Mouse (Mus musculus): ENCODE results near the gene BC004004. TPM values are rescaled to one million over a fixed set of nuclear protein-coding genes. Genes with fewer than 3 reads are reported as not detected.
"Not testable (repeated sequence)": the region's sequence is repeated elsewhere in the genome, so short reads cannot be mapped to it uniquely, and the experiment has no call there.

BC004004 gene
- polyA plus RNA-seq, 1 experiment from 2014 or later = 58.2 TPM

DNA sequence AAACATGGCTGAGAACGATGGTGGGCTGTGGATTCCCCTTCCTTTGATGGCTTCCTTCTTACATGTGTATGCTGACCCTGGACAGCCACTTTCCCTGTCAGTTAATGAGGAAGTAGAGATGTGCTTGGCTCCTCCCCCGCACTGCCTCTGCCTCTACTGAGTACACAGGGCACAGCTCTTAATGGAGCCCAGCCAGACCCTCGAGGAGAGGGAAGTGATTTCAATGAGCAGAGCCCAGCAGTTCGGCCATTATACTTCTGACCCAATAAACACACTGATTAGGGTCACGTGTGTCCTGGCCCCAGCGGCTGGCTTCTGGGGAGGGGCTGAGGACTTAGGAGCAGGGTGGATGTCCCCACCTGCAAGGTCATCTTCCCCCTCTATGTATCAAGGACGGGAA is 22.9 kb upstream of the BC004004 start:
- Histone ChIP-seq H3K4me2 (ENCODE audit: low read depth, low read length, severe bottlenecking) (no peak overlapping the region), H3K36me3 (ENCODE audit: control insufficient read depth, insufficient read depth, low read length) (no peaks in the 10 kb centered on the region; the same call in 1 of the 2 replicates), H3K4me1 (replicated peaks; ENCODE audit: control insufficient read depth, insufficient read depth, low read length) (peaks cover 9% of the 10 kb centered on the region), H3K27ac (ENCODE audit: low read depth, low read length) (no peak overlapping the region), H3K27me3 (ENCODE audit: control insufficient read depth, insufficient read depth, low read length) (no peaks in the 10 kb centered on the region), H3K9ac (ENCODE audit: low read length) (no peak overlapping the region), H3K4me3 (ENCODE audit: low read depth, low read length) (no peak overlapping the region), H3K9me3 (ENCODE audit: control insufficient read depth, low read length) (no peaks in the 10 kb centered on the region)
- WGBS = 28% methylated on average over 7 of the region's 7 CpGs
- no peak for DNase-seq (ENCODE audit: low spot score)
- peak; percentile 44; the same call in 1 of the 2 replicates for ATAC-seq (replicated peaks; ENCODE audit: low FRiP score)

DNA sequence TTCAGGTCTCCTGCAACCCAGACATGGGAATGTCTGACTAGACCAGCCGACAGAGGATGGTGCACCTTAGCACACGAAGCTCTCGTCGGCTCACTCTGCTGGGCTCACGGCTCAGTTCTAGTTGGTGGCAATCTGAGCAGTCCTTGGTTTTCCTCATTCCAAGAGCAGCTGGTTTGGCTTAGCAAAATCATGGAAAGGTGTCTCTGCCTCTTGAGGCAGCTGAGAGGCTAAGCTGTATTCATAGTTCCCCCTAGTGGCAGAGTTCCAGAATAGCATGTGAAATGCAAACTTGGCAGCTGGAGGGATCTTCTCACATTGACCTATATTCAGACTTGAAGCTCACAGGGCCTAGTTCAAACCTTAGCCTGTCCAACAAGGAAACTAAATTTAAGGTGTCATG is 22.0 kb upstream of the BC004004 start:
- peak; percentile 49 for ATAC-seq (replicated peaks; ENCODE audit: low FRiP score)
- 31% methylated on average over 5 of the region's 5 CpGs for WGBS

DNA sequence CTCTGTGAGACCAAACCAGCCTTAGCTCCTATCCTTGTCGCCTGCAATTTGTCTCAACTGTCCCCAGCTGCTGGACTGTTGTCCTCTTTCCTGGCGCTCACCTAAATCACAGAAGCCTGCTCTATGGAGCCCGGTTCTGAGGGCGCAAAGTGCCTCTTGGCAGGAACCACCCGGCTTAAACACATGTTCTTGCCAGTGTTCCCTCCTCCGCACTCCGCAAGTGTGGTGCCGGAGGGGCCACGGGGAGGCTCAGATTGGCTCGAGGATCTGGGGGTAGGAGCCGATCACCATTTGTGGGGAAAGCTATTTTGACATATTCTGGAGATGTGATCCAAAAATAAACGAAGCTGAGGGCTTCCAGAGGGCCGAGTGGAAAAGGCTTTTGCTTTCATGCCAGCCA is 20.7 kb upstream of the BC004004 start:
- H3K4me2 ChIP-seq (ENCODE audit: low read depth, low read length, severe bottlenecking) = no peak overlapping the region

More for the DNA sequence above, 22.0 kb upstream of the BC004004 start:
- Histone ChIP-seq H3K27ac (ENCODE audit: low read depth, low read length) (no peak overlapping the region), H3K9ac (ENCODE audit: low read length) (no peak overlapping the region), H3K27me3 (ENCODE audit: control insufficient read depth, insufficient read depth, low read length) (no peaks in the 10 kb centered on the region), H3K4me1 (replicated peaks; ENCODE audit: control insufficient read depth, insufficient read depth, low read length) (peaks cover 9% of the 10 kb centered on the region), H3K4me2 (ENCODE audit: low read depth, low read length, severe bottlenecking) (no peak overlapping the region), H3K4me3 (ENCODE audit: low read depth, low read length) (no peak overlapping the region), H3K36me3 (ENCODE audit: control insufficient read depth, insufficient read depth, low read length) (no peaks in the 10 kb centered on the region; the same call in 1 of the 2 replicates), H3K9me3 (ENCODE audit: control insufficient read depth, low read length) (no peaks in the 10 kb centered on the region)
- no peak for DNase-seq (ENCODE audit: low spot score)

DNA sequence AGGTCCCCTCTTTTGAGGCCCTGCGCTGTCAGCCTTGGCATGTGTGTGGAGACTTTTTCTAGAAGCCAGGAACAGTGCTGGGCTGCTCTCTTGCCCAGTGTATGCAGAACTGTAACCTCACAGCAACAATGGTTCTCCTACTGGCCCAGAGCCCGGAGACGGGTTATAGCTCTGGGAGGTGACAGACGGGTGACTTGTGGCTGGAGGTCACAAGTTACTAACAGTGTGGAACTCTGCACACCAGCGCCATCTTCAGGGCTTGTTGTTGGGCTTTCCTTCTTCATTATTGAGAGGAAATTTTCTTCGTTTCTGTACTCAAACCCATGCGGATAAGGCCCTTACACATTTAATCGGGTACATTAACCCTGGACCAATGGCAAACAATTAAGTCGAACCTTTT is 19.1 kb upstream of the BC004004 start:
- Histone ChIP-seq H3K4me3 (ENCODE audit: low read depth, low read length) (no peak overlapping the region), H3K4me1 (replicated peaks; ENCODE audit: control insufficient read depth, insufficient read depth, low read length) (peaks cover 9% of the 10 kb centered on the region), H3K9ac (ENCODE audit: low read length) (no peak overlapping the region), H3K27me3 (ENCODE audit: control insufficient read depth, insufficient read depth, low read length) (no peaks in the 10 kb centered on the region), H3K9me3 (ENCODE audit: control insufficient read depth, low read length) (no peaks in the 10 kb centered on the region), H3K27ac (ENCODE audit: low read depth, low read length) (no peak overlapping the region), H3K36me3 (ENCODE audit: control insufficient read depth, insufficient read depth, low read length) (no peaks in the 10 kb centered on the region; the same call in 1 of the 2 replicates), H3K4me2 (ENCODE audit: low read depth, low read length, severe bottlenecking) (no peak overlapping the region)
- ATAC-seq (replicated peaks; ENCODE audit: low FRiP score) = no peak
- no peak for DNase-seq (ENCODE audit: low spot score)
- 71% methylated on average over 9 of the region's 9 CpGs for WGBS

More for the DNA sequence above, 20.7 kb upstream of the BC004004 start:
- no peak overlapping the region for H3K4me3 ChIP-seq (ENCODE audit: low read depth, low read length)
- H3K36me3 ChIP-seq (ENCODE audit: control insufficient read depth, insufficient read depth, low read length) = no peaks in the 10 kb centered on the region; the same call in 1 of the 2 replicates
- H3K27me3 ChIP-seq (ENCODE audit: control insufficient read depth, insufficient read depth, low read length) = no peaks in the 10 kb centered on the region
- no peaks in the 10 kb centered on the region for H3K9me3 ChIP-seq (ENCODE audit: control insufficient read depth, low read length)
- H3K27ac ChIP-seq (ENCODE audit: low read depth, low read length) = no peak overlapping the region
- peaks cover 9% of the 10 kb centered on the region for H3K4me1 ChIP-seq (replicated peaks; ENCODE audit: control insufficient read depth, insufficient read depth, low read length)
- DNase-seq (ENCODE audit: low spot score) (no peak), ATAC-seq (replicated peaks; ENCODE audit: low FRiP score) (no peak)
- 86% methylated on average over 13 of the region's 13 CpGs for WGBS
- H3K9ac ChIP-seq (ENCODE audit: low read length) = no peak overlapping the region

DNA sequence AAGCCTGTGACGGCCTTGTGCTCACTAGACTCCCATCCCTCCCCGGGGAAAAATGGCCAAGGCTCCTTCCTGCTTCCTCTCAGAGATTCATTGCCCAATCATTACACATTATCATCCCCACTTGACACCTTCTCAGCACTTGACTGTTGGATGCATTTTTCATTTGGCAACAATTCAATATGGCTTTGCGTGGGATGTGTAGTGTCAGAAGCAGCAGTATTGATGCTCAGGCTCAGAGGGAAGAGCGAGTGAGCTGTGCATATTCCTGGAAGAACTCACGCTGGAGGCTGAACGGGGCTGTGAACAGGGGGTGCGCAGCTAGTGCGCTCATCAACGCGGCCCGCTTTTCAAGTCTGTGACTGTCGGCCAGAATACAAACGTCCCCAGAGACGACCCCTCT is 17.6 kb upstream of the BC004004 start:
- not testable (repeated sequence) for H3K27me3 ChIP-seq (ENCODE audit: control insufficient read depth, insufficient read depth, low read length); H3K9ac ChIP-seq (ENCODE audit: low read length); H3K4me3 ChIP-seq (ENCODE audit: low read depth, low read length); H3K36me3 ChIP-seq (ENCODE audit: control insufficient read depth, insufficient read depth, low read length); DNase-seq (ENCODE audit: low spot score); H3K9me3 ChIP-seq (ENCODE audit: control insufficient read depth, low read length); H3K4me1 ChIP-seq (replicated peaks; ENCODE audit: control insufficient read depth, insufficient read depth, low read length); H3K27ac ChIP-seq (ENCODE audit: low read depth, low read length); ATAC-seq (replicated peaks; ENCODE audit: low FRiP score); H3K4me2 ChIP-seq (ENCODE audit: low read depth, low read length, severe bottlenecking)
- WGBS = 90% methylated on average over 14 of the region's 14 CpGs

DNA sequence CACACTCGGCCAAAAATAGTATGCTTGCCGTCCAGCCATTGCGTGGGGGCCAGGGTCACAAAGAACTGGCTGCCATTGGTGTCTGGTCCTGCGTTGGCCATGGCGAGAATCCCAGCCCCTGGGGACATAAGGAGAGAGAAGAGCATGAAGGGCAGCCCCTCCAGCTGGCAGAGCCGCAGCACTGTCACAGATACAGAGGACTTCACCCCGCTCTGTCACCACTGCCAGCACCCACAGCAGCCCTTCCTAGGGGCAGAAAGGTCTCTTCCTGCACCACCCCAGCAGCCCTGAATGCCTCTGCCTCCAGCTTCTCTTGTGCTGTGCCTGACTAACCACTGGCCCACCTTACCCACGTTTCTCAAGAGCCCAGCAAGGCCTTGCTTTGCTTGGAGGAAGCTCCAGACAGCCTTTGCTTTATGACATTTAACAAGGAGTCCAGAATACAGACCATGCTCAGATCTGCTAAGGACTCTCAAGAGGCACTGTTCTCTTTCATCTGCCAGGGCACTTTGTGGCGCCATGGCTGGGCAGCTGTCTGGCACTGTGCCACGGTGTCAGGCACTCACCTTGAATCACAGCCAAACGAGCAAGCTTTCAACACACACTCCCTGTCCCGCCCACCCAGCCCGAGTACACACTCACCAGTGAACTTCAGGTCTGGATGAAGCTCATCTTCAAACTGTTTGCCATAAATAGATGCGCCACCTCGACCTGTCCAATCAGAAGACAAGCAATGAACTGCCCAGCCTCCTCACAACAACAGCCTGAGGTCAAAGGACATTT is 16.8 kb upstream of the BC004004 start:
- Histone ChIP-seq H3K4me2 (ENCODE audit: low read depth, low read length, severe bottlenecking) (no peak overlapping the region), H3K9me3 (ENCODE audit: control insufficient read depth, low read length) (no peaks in the 10 kb centered on the region), H3K4me1 (replicated peaks; ENCODE audit: control insufficient read depth, insufficient read depth, low read length) (no peaks in the 10 kb centered on the region), H3K27ac (ENCODE audit: low read depth, low read length) (no peak overlapping the region), H3K27me3 (ENCODE audit: control insufficient read depth, insufficient read depth, low read length) (no peaks in the 10 kb centered on the region), H3K4me3 (ENCODE audit: low read depth, low read length) (no peak overlapping the region), H3K9ac (ENCODE audit: low read length) (no peak overlapping the region), H3K36me3 (ENCODE audit: control insufficient read depth, insufficient read depth, low read length) (no peaks in the 10 kb centered on the region; the same call in 1 of the 2 replicates)
- ATAC-seq (replicated peaks; ENCODE audit: low FRiP score) = no peak
- DNase-seq (ENCODE audit: low spot score) = no peak
- 88% methylated on average over 15 of the region's 15 CpGs for WGBS

DNA sequence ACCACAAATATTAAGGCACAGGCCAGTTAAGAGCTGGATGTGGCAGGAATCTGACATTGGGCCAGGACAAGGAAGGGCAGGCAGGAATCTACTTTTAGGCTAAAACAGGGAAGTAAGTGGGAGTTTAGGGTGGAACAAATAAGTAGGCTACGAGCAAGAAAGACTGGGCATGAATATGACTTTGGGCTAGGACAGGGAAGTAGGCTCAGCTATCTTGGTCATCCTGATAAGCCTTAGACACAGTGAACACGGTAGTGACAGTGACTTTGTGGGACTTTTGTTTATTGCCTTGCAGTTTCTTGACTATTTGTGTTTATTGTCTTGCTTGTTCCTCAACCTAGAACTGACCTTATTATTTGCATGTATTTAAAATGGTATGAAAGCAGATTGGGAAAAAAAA is 15.4 kb upstream of the BC004004 start:
- Histone ChIP-seq H3K27ac (ENCODE audit: low read depth, low read length) (no peak overlapping the region), H3K36me3 (ENCODE audit: control insufficient read depth, insufficient read depth, low read length) (no peaks in the 10 kb centered on the region; the same call in 1 of the 2 replicates), H3K4me2 (ENCODE audit: low read depth, low read length, severe bottlenecking) (no peak overlapping the region), H3K27me3 (ENCODE audit: control insufficient read depth, insufficient read depth, low read length) (no peaks in the 10 kb centered on the region), H3K4me3 (ENCODE audit: low read depth, low read length) (no peak overlapping the region), H3K4me1 (replicated peaks; ENCODE audit: control insufficient read depth, insufficient read depth, low read length) (no peaks in the 10 kb centered on the region), H3K9ac (ENCODE audit: low read length) (no peak overlapping the region), H3K9me3 (ENCODE audit: control insufficient read depth, low read length) (no peaks in the 10 kb centered on the region)
- DNase-seq (ENCODE audit: low spot score) (no peak), ATAC-seq (replicated peaks; ENCODE audit: low FRiP score) (no peak)
- WGBS = 97% methylated on average over 2 of the region's 2 CpGs

DNA sequence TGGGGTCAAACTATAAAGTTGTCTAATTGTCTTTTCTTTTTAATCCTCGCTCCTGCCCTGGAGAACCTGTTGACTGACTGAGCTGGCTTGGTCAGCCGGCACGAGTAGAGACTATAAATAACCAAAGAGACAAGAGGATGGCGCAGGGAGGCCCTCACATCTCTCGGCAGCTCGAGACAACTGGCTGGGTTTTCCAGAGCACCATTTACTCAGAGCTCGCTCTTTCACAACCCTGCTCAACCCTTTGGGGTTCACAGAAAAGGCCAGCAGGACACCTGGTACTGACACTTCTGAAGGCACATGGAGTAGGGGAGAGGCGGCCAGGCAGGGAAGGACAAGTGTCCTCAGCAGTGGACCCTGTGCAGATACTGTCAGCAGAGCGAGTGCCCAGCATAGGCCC is 14.9 kb upstream of the BC004004 start:
- Histone ChIP-seq H3K4me2 (ENCODE audit: low read depth, low read length, severe bottlenecking) (no peak overlapping the region), H3K4me1 (replicated peaks; ENCODE audit: control insufficient read depth, insufficient read depth, low read length) (no peaks in the 10 kb centered on the region), H3K27me3 (ENCODE audit: control insufficient read depth, insufficient read depth, low read length) (no peaks in the 10 kb centered on the region), H3K9me3 (ENCODE audit: control insufficient read depth, low read length) (no peaks in the 10 kb centered on the region), H3K27ac (ENCODE audit: low read depth, low read length) (no peak overlapping the region), H3K4me3 (ENCODE audit: low read depth, low read length) (no peak overlapping the region), H3K36me3 (ENCODE audit: control insufficient read depth, insufficient read depth, low read length) (no peaks in the 10 kb centered on the region; the same call in 1 of the 2 replicates), H3K9ac (ENCODE audit: low read length) (no peak overlapping the region)
- no peak for DNase-seq (ENCODE audit: low spot score)
- ATAC-seq (replicated peaks; ENCODE audit: low FRiP score) = no peak
- WGBS = 92% methylated on average over 9 of the region's 9 CpGs

DNA sequence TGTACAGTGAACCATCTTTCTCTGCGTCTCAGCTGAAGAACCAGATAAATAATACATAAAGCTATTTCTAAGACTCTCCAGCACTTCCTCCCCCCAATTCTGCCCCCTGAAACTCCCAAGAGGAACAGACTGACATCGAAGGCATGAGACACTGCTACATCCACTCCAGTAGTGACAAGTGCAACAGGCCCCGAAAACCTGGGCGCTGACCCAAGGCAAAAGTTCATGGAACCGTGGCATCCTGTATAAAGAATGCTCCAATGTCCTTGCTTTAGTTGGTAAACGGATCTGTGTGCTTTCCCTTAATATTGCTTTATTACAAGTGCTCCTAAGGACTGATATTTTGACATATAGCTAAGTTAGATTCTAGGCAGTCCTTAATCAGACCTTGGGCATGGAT is 13.8 kb upstream of the BC004004 start:
- not testable (repeated sequence) for DNase-seq (ENCODE audit: low spot score); H3K27me3 ChIP-seq (ENCODE audit: control insufficient read depth, insufficient read depth, low read length); H3K36me3 ChIP-seq (ENCODE audit: control insufficient read depth, insufficient read depth, low read length); H3K4me3 ChIP-seq (ENCODE audit: low read depth, low read length); H3K4me1 ChIP-seq (replicated peaks; ENCODE audit: control insufficient read depth, insufficient read depth, low read length); H3K9ac ChIP-seq (ENCODE audit: low read length); H3K9me3 ChIP-seq (ENCODE audit: control insufficient read depth, low read length); ATAC-seq (replicated peaks; ENCODE audit: low FRiP score); H3K27ac ChIP-seq (ENCODE audit: low read depth, low read length); H3K4me2 ChIP-seq (ENCODE audit: low read depth, low read length, severe bottlenecking)
- 95% methylated on average over 6 of the region's 6 CpGs for WGBS
